Mouse (Mus musculus) gastrocnemius, adult 2 months (tissue): ENCODE measurements around the gene F12. TPM values are rescaled to one million over a fixed set of nuclear protein-coding genes. Genes with fewer than 3 reads are reported as not detected.

Experiments
- DNase-seq: peaks from one replicate; pipeline ENCODE4 v3.0.0; 2022
- H3K27ac ChIP-seq: fragments of 200-600 bp; 2 replicates; pipeline ENCODE4 v1.8.1; 2022; ENCODE audit warnings: mild to moderate bottlenecking
- H3K4me3 ChIP-seq: fragments of 200-600 bp; 2 replicates; pipeline ENCODE4 v1.8.1; 2022; ENCODE audit warnings: mild to moderate bottlenecking, moderate library complexity
- CTCF ChIP-seq: fragments of 200-600 bp; IDR thresholded peaks from 2 replicates; pipeline ENCODE4 v1.8.1; 2022; ENCODE audit warnings: antibody characterized with exemption, mild to moderate bottlenecking, moderate library complexity
- intact Hi-C: fragments of 180-260 bp; cut with DNase I; formaldehyde crosslinking; loops from one replicate; pipeline ENCODE4 v1.15.1; 2025
- total RNA-seq, 2 experiments: library from RNA; stranded (reverse); gene quantifications; 2 replicates each; pipeline ENCODE4 v1.2.3; 2021

Gene F12
- total RNA-seq, 2 experiments from 2014 or later = not detected

- intact Hi-C loops = loop anchor here (1.0 kb wide), 1 partner anchor 51 kb away; no protein-coding TSS in a partner anchor
- TF ChIP-seq CTCF = no peak; the same call in 1 of the 2 replicates
- no peak overlapping the region for H3K27ac ChIP-seq
- no peak for DNase-seq
- H3K4me3 ChIP-seq = peak overlapping the region; percentile 67
Observed at GRCm38 (mm10) chr13:55420018-55420932, 6.3 kb downstream of the F12 start.

GRCm38 (mm10) chr13:55419142-55419541, 7.5 kb downstream of the F12 start:
- Histone ChIP-seq H3K27ac (no peak overlapping the region), H3K4me3 (no peak overlapping the region)
- no peak for TF ChIP-seq CTCF
- DNase-seq = no peak
- intact Hi-C loops = loop anchor here (2.0 kb wide), 1 partner anchor 24 kb away; no protein-coding TSS in a partner anchor

- TF ChIP-seq CTCF = no peak; the same call in 1 of the 2 replicates
- Histone ChIP-seq H3K4me3 (no peak overlapping the region), H3K27ac (no peak overlapping the region)
- intact Hi-C loops = loop anchor here (2.0 kb wide), 1 partner anchor 25 kb away; no protein-coding TSS in a partner anchor
- peak; percentile 92 for DNase-seq
Observed at GRCm38 (mm10) chr13:55418004-55418403, 8.6 kb downstream of the F12 start.

- no peak for TF ChIP-seq CTCF
Observed at GRCm38 (mm10) chr13:55414743-55415380, 11.7 kb downstream of the F12 start, which contains the start of gene Pfn3. Pfn3 (minus strand) TSS chr13:55415232.

GRCm38 (mm10) chr13:55413333-55413732, 13.3 kb downstream of the F12 start:
- Histone ChIP-seq H3K27ac (no peak overlapping the region), H3K4me3 (no peak overlapping the region)
- intact Hi-C loops = no loop called here
- no peak for DNase-seq
- TF ChIP-seq CTCF = no peak

More at GRCm38 (mm10) chr13:55414743-55415380, 11.7 kb downstream of the F12 start, which contains the start of gene Pfn3:
- Histone ChIP-seq H3K27ac (no peak within 1 kb of the TSS), H3K4me3 (peak within 1 kb of the TSS; percentile 13)
- DNase-seq = peak; percentile 34
- intact Hi-C loops = no loop called here

GRCm38 (mm10) chr13:55412643-55413307, 13.8 kb downstream of the F12 start:
- intact Hi-C loops = no loop called here
- Histone ChIP-seq H3K4me3 (no peak overlapping the region), H3K27ac (no peak overlapping the region)
- DNase-seq = no peak
- TF ChIP-seq CTCF = no peak

GRCm38 (mm10) chr13:55411826-55412225, 14.8 kb downstream of the F12 start:
- Histone ChIP-seq H3K4me3 (no peak overlapping the region), H3K27ac (no peak overlapping the region)
- intact Hi-C loops = no loop called here
- TF ChIP-seq CTCF = no peak
- no peak for DNase-seq

GRCm38 (mm10) chr13:55408546-55409120, 18.0 kb downstream of the F12 start:
- TF ChIP-seq CTCF = no peak
- DNase-seq = no peak
- Histone ChIP-seq H3K27ac (no peak overlapping the region), H3K4me3 (no peak overlapping the region)
- intact Hi-C loops = no loop called here

- no peak for DNase-seq
- intact Hi-C loops = no loop called here
- TF ChIP-seq CTCF = no peak
- Histone ChIP-seq H3K4me3 (no peak overlapping the region), H3K27ac (no peak overlapping the region)
Observed at GRCm38 (mm10) chr13:55407341-55407740, 19.3 kb downstream of the F12 start.

- no peak for TF ChIP-seq CTCF
Observed at GRCm38 (mm10) chr13:55405783-55406390, 20.7 kb downstream of the F12 start.

GRCm38 (mm10) chr13:55404853-55405782, 21.5 kb downstream of the F12 start:
- peak; percentile 74 for DNase-seq
- H3K4me3 ChIP-seq = no peak overlapping the region
- intact Hi-C loops = loop anchor here (1.0 kb wide), 1 partner anchor 112 kb away; no protein-coding TSS in a partner anchor
- TF ChIP-seq CTCF = peak; percentile 98
- H3K27ac ChIP-seq = no peak overlapping the region

More at GRCm38 (mm10) chr13:55405783-55406390, 20.7 kb downstream of the F12 start:
- no peak for DNase-seq
- Histone ChIP-seq H3K4me3 (no peak overlapping the region), H3K27ac (no peak overlapping the region)
- intact Hi-C loops = loop anchor here (1.0 kb wide), 1 partner anchor 111 kb away; no protein-coding TSS in a partner anchor
